Mouse (Mus musculus): ENCODE results near the gene Zcchc14. TPM values are rescaled to one million over a fixed set of nuclear protein-coding genes. Genes with fewer than 3 reads are reported as not detected.

Zcchc14 gene
- polyA plus RNA-seq, 1 experiment = 18.2 TPM

DNA sequence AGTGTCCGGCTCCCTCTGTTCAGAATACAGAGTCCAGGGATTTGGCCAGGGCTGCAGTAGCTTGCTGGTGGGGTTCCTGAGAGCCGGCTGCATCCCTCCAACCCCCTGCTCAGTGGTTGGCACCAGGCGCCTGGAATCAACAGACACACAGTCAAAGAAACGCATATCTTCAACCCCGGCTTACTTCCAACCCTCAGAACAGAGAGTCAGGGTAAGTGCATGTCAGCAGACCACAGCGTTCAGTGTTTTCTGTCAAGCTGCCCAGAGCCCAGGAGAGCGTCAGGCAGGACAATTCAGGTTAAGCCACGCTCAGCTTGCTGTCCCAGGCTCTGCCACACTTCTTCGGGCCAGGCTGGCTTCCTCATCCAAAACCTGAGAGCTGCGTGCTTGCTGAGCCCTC is 28.8 kb upstream of the Zcchc14 start:
- Histone ChIP-seq H3ac (ENCODE audit: control insufficient read depth, insufficient read length, low read depth) (no peak overlapping the region), H3K4me3 (ENCODE audit: insufficient read depth, poor library complexity, severe bottlenecking) (no peak overlapping the region), H3K79me3 (ENCODE audit: low read depth) (no peaks in the 10 kb centered on the region), H3K79me2 (ENCODE audit: control insufficient read depth, insufficient read depth) (no peaks in the 10 kb centered on the region), H3K27me3 (ENCODE audit: control insufficient read depth, insufficient read depth, insufficient read length) (peaks cover 4% of the 10 kb centered on the region), H3K36me3 (ENCODE audit: control insufficient read depth, insufficient read depth) (no peaks in the 10 kb centered on the region)
- no peak for TF ChIP-seq MYOG (IDR thresholded peaks at IDR 0.05; ENCODE audit: control insufficient read depth, extremely low read depth, insufficient read length)
- no peak for TF ChIP-seq USF1 (IDR thresholded peaks at IDR 0.05; ENCODE audit: low read depth)
- no peak for TF ChIP-seq MYOD1 (IDR thresholded peaks at IDR 0.05; ENCODE audit: control insufficient read depth, insufficient read length, low read depth)
- TF ChIP-seq CTCF (IDR thresholded peaks at IDR 0.05; ENCODE audit: control insufficient read depth, insufficient read depth, insufficient read length) = no peak
- no peak for TF ChIP-seq MAX (IDR thresholded peaks at IDR 0.05)

DNA sequence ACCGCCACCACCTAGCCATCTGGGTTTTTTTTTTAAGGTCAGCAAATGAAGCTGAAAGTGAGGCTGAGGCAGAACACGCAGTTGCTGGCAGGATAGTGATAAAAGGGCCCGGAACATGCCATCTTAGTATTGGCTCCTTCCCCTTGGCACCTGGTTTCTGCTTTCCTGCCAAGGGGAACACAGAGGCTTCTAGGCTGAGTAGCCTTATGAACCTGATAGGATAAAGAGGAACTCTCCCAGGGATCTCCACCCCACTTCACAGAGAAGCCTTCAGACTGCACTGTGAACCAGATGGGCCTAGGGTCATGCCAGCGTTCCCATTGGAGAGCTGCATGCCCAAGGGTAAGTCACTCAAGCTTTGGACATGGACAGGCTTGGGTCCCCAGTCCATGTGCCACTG is 28.2 kb upstream of the Zcchc14 start:
- TF ChIP-seq MYOD1 (IDR thresholded peaks at IDR 0.05; ENCODE audit: control insufficient read depth, insufficient read length, low read depth) (no peak), USF1 (IDR thresholded peaks at IDR 0.05; ENCODE audit: low read depth) (no peak), MAX (IDR thresholded peaks at IDR 0.05) (no peak)
- H3ac ChIP-seq (ENCODE audit: control insufficient read depth, insufficient read length, low read depth) = no peak overlapping the region
- no peaks in the 10 kb centered on the region for H3K79me2 ChIP-seq (ENCODE audit: control insufficient read depth, insufficient read depth)
- no peak overlapping the region for H3K4me3 ChIP-seq (ENCODE audit: insufficient read depth, poor library complexity, severe bottlenecking)
- no peaks in the 10 kb centered on the region for H3K79me3 ChIP-seq (ENCODE audit: low read depth)
- peaks cover 4% of the 10 kb centered on the region for H3K27me3 ChIP-seq (ENCODE audit: control insufficient read depth, insufficient read depth, insufficient read length)
- H3K36me3 ChIP-seq (ENCODE audit: control insufficient read depth, insufficient read depth) = no peaks in the 10 kb centered on the region

DNA sequence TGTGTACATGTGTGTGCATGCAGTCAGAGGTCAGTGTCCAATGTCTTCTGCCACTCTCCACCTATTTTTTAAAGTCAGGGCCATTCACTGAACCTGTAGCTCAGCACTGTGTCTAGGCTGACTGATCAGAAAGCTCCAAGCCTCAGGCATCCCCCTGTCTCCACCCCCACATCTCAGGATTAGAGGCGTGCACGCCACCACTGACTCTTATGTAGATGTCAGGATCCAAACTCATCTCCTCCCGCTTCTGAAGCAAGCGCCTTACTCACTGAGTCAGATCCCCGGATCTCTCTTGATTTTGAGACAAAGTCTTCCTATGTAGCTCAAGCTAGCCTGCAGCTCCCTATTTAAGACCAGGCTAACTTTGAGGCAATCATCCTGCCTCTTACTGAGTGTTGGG is 26.0 kb upstream of the Zcchc14 start:
- H3K79me2 ChIP-seq (ENCODE audit: control insufficient read depth, insufficient read depth) = no peaks in the 10 kb centered on the region
- H3ac ChIP-seq (ENCODE audit: control insufficient read depth, insufficient read length, low read depth) = no peak overlapping the region
- H3K79me3 ChIP-seq (ENCODE audit: low read depth) = no peaks in the 10 kb centered on the region
- TF ChIP-seq USF1 (IDR thresholded peaks at IDR 0.05; ENCODE audit: low read depth) (no peak), CTCF (IDR thresholded peaks at IDR 0.05; ENCODE audit: control insufficient read depth, insufficient read depth, insufficient read length) (no peak), MYOD1 (IDR thresholded peaks at IDR 0.05; ENCODE audit: control insufficient read depth, insufficient read length, low read depth) (no peak), MYOG (IDR thresholded peaks at IDR 0.05; ENCODE audit: control insufficient read depth, extremely low read depth, insufficient read length) (no peak), CEBPB (IDR thresholded peaks at IDR 0.05; ENCODE audit: low read depth) (no peak), MAX (IDR thresholded peaks at IDR 0.05) (no peak), FOSL1 (IDR thresholded peaks at IDR 0.05; ENCODE audit: insufficient read depth, low read length, poor library complexity, severe bottlenecking) (no peak)
- no peaks in the 10 kb centered on the region for H3K36me3 ChIP-seq (ENCODE audit: control insufficient read depth, insufficient read depth)
- peaks cover 4% of the 10 kb centered on the region for H3K27me3 ChIP-seq (ENCODE audit: control insufficient read depth, insufficient read depth, insufficient read length)
- H3K4me3 ChIP-seq (ENCODE audit: insufficient read depth, poor library complexity, severe bottlenecking) = no peak overlapping the region

DNA sequence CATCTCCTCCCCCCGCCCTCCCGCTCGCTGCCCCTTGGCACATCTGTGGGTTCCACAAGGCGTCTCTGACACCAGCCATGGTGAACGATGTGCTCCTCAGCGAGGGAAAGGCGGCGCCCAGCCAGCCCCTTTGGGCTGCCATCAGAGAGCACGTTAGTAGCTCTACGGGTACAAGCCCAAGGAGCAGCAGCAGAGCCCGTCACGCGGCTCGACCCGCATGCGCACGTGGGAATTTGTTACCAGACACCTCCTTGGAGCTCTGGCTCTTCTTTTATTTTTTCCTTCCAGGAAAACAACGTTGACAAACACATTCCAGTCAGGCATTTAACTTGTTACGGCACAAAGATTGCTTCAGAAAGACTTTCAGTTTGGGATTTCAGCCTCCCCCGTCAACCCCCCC is 23.0 kb upstream of the Zcchc14 start:
- TF ChIP-seq CTCF (IDR thresholded peaks at IDR 0.05; ENCODE audit: control insufficient read depth, insufficient read depth, insufficient read length) (no peak), MAX (IDR thresholded peaks at IDR 0.05) (no peak), MYOG (IDR thresholded peaks at IDR 0.05; ENCODE audit: control insufficient read depth, extremely low read depth, insufficient read length) (no peak), USF1 (IDR thresholded peaks at IDR 0.05; ENCODE audit: low read depth) (no peak), MYOD1 (IDR thresholded peaks at IDR 0.05; ENCODE audit: control insufficient read depth, insufficient read length, low read depth) (no peak), CEBPB (IDR thresholded peaks at IDR 0.05; ENCODE audit: low read depth) (no peak), FOSL1 (IDR thresholded peaks at IDR 0.05; ENCODE audit: insufficient read depth, low read length, poor library complexity, severe bottlenecking) (no peak)
- H3K79me2 ChIP-seq (ENCODE audit: control insufficient read depth, insufficient read depth) = no peaks in the 10 kb centered on the region
- H3K4me3 ChIP-seq (ENCODE audit: insufficient read depth, poor library complexity, severe bottlenecking) = no peak overlapping the region
- no peak overlapping the region for H3ac ChIP-seq (ENCODE audit: control insufficient read depth, insufficient read length, low read depth)
- peaks cover 4% of the 10 kb centered on the region for H3K27me3 ChIP-seq (ENCODE audit: control insufficient read depth, insufficient read depth, insufficient read length)
- H3K36me3 ChIP-seq (ENCODE audit: control insufficient read depth, insufficient read depth) = no peaks in the 10 kb centered on the region
- no peaks in the 10 kb centered on the region for H3K79me3 ChIP-seq (ENCODE audit: low read depth)

DNA sequence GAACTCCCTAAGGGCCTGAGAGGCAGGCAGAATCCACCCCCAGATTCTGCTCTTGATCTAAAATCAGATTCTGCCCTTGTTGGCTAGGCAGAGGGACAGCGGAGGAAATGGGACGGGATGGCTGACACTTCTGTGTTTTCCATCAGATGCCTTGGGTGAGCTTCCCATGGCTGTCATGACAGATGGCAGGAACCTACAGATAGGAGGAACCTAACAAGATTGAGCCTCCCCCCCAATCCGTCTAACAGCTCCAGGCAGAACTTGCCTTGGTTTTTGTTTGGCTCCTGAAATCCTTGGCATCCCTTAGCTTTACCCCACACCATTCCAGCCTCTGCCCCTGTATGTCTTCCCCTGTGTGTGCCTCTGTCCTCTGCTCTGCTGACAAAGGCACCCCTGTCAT is 22.5 kb upstream of the Zcchc14 start:
- H3K79me2 ChIP-seq (ENCODE audit: control insufficient read depth, insufficient read depth) = no peaks in the 10 kb centered on the region
- no peaks in the 10 kb centered on the region for H3K79me3 ChIP-seq (ENCODE audit: low read depth)
- no peaks in the 10 kb centered on the region for H3K36me3 ChIP-seq (ENCODE audit: control insufficient read depth, insufficient read depth)
- no peak for TF ChIP-seq CEBPB (IDR thresholded peaks at IDR 0.05; ENCODE audit: low read depth)
- no peak for TF ChIP-seq FOSL1 (IDR thresholded peaks at IDR 0.05; ENCODE audit: insufficient read depth, low read length, poor library complexity, severe bottlenecking)
- no peak for TF ChIP-seq MYOG (IDR thresholded peaks at IDR 0.05; ENCODE audit: control insufficient read depth, extremely low read depth, insufficient read length)
- TF ChIP-seq MYOD1 (IDR thresholded peaks at IDR 0.05; ENCODE audit: control insufficient read depth, insufficient read length, low read depth) = no peak
- no peak for TF ChIP-seq CTCF (IDR thresholded peaks at IDR 0.05; ENCODE audit: control insufficient read depth, insufficient read depth, insufficient read length)
- TF ChIP-seq MAX (IDR thresholded peaks at IDR 0.05) = no peak
- TF ChIP-seq USF1 (IDR thresholded peaks at IDR 0.05; ENCODE audit: low read depth) = no peak
- H3K4me3 ChIP-seq (ENCODE audit: insufficient read depth, poor library complexity, severe bottlenecking) = no peak overlapping the region
- no peak overlapping the region for H3ac ChIP-seq (ENCODE audit: control insufficient read depth, insufficient read length, low read depth)
- peaks cover 4% of the 10 kb centered on the region for H3K27me3 ChIP-seq (ENCODE audit: control insufficient read depth, insufficient read depth, insufficient read length)

DNA sequence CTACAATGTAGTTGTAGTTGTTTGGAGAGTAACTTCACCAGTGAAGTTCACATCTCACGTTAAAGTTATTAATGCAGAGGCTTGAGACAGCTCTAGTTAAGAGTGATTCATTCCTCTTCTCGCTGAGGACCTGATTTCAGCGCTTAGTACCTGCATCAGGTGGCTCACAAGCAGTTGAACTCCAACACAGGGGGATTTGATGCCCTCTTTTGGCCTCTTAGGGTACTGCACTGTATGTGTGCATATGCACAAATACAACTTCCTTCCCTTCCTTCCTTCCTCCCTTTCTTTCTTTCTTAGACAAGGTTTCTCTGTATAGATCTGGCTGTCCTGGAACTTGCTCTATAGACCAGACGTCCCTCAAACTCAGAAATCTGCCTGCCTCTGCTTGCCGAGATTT is 21.8 kb upstream of the Zcchc14 start:
- no peak for TF ChIP-seq MAX (IDR thresholded peaks at IDR 0.05)
- no peak for TF ChIP-seq CTCF (IDR thresholded peaks at IDR 0.05; ENCODE audit: control insufficient read depth, insufficient read depth, insufficient read length)
- TF ChIP-seq CEBPB (IDR thresholded peaks at IDR 0.05; ENCODE audit: low read depth) = no peak
- TF ChIP-seq MYOD1 (IDR thresholded peaks at IDR 0.05; ENCODE audit: control insufficient read depth, insufficient read length, low read depth) = no peak
- TF ChIP-seq MYOG (IDR thresholded peaks at IDR 0.05; ENCODE audit: control insufficient read depth, extremely low read depth, insufficient read length) = no peak
- no peak for TF ChIP-seq USF1 (IDR thresholded peaks at IDR 0.05; ENCODE audit: low read depth)
- TF ChIP-seq FOSL1 (IDR thresholded peaks at IDR 0.05; ENCODE audit: insufficient read depth, low read length, poor library complexity, severe bottlenecking) = no peak
- no peaks in the 10 kb centered on the region for H3K79me2 ChIP-seq (ENCODE audit: control insufficient read depth, insufficient read depth)
- H3ac ChIP-seq (ENCODE audit: control insufficient read depth, insufficient read length, low read depth) = no peak overlapping the region
- H3K36me3 ChIP-seq (ENCODE audit: control insufficient read depth, insufficient read depth) = no peaks in the 10 kb centered on the region
- H3K27me3 ChIP-seq (ENCODE audit: control insufficient read depth, insufficient read depth, insufficient read length) = peaks cover 4% of the 10 kb centered on the region
- H3K79me3 ChIP-seq (ENCODE audit: low read depth) = no peaks in the 10 kb centered on the region
- no peak overlapping the region for H3K4me3 ChIP-seq (ENCODE audit: insufficient read depth, poor library complexity, severe bottlenecking)

All from C2C12 (cell line).